In genomic region chr19:47451476-47452113, GRCm38 (mm10) we compare ENCODE assay signal across 11 mouse cellular contexts. TPM values are rescaled to one million over a fixed set of nuclear protein-coding genes. Genes with fewer than 3 reads are reported as not detected.
DNase-seq lines count a peak whose midpoint lies in the region; ATAC-seq and TF ChIP-seq lines count a peak whose summit lies in the region.
"Had no signal": no experiment of that assay in that cellular context is flagged by ENCODE, and none has a peak within 500 bp of the region (broad histone marks: within the 10 kb centered on the region; RNA-seq: fewer than 3 reads in every experiment).

No protein-coding gene starts in this region.

- no peak overlapping the region; the same call in 1 of the 2 replicates for H3K4me3 ChIP-seq in gastrocnemius, adult 2 months
- no peak overlapping the region for H3K4me3 ChIP-seq in liver, embryonic 14.5 days (ENCODE audit: insufficient read depth in 1 of 2, low read depth in 2 of 2, low read length in 2 of 2)
- no peak overlapping the region for H3K4me3 ChIP-seq in liver, embryonic 11.5 days (ENCODE audit: low read depth, low read length)
- H3K4me3 ChIP-seq in kidney, embryonic 16.5 days (ENCODE audit: low read length), result no peak overlapping the region
- H3K4me3 ChIP-seq: hindbrain, embryonic 12.5 days; limb, embryonic 15.5 days; midbrain, embryonic 15.5 days had no signal

- no peak for TF ChIP-seq CTCF in gastrocnemius, adult 2 months (IDR thresholded peaks at IDR 0.05)
- TF ChIP-seq CTCF in liver, embryonic 14.5 days (IDR thresholded peaks at IDR 0.05; ENCODE audit: low read depth), result peak; percentile 26; the same call in 1 of the 2 replicates

- ATAC-seq in liver, embryonic 14.5 days (ENCODE audit: insufficient read depth), result no peak
- ATAC-seq in liver, embryonic 11.5 days (replicated peaks; ENCODE audit: low FRiP score), result no peak
- peak; percentile 61 for ATAC-seq in kidney, embryonic 16.5 days (ENCODE audit: low FRiP score, low TSS enrichment)
- no peak for ATAC-seq in megakaryocyte-erythroid progenitor cell, adult 5-6 weeks (replicated peaks; ENCODE audit: low FRiP score, low TSS enrichment, poor library complexity, severe bottlenecking)
- ATAC-seq: midbrain, embryonic 15.5 days had no signal

- no peaks in the 10 kb centered on the region for H3K27me3 ChIP-seq in liver, embryonic 14.5 days (ENCODE audit: control insufficient read depth, insufficient read depth, low read length)
- no peaks in the 10 kb centered on the region for H3K27me3 ChIP-seq in liver, embryonic 11.5 days (replicated peaks; ENCODE audit: control insufficient read depth, insufficient read depth, low read length)
- H3K27me3 ChIP-seq in kidney, embryonic 16.5 days (ENCODE audit: insufficient read depth, low read length), result no peaks in the 10 kb centered on the region
- H3K27me3 ChIP-seq: limb, embryonic 15.5 days; midbrain, embryonic 15.5 days had no signal

- H3K27ac ChIP-seq in gastrocnemius, adult 2 months, result peak overlapping the region; percentile 91
- no peak overlapping the region for H3K27ac ChIP-seq in liver, embryonic 14.5 days
- no peak overlapping the region for H3K27ac ChIP-seq in liver, embryonic 11.5 days (ENCODE audit: low read depth, low read length)
- H3K27ac ChIP-seq in kidney, embryonic 16.5 days (ENCODE audit: low read length), result peak overlapping the region; percentile 51
- H3K27ac ChIP-seq: hindbrain, embryonic 12.5 days; limb, embryonic 15.5 days; midbrain, embryonic 15.5 days had no signal

- H3K9me3 ChIP-seq in liver, embryonic 14.5 days (ENCODE audit: control insufficient read depth, low read length), result no peaks in the 10 kb centered on the region
- no peaks in the 10 kb centered on the region for H3K9me3 ChIP-seq in liver, embryonic 11.5 days (ENCODE audit: control insufficient read depth, low read length)
- H3K9me3 ChIP-seq in kidney, embryonic 16.5 days (ENCODE audit: low read length), result no peaks in the 10 kb centered on the region
- H3K9me3 ChIP-seq: hindbrain, embryonic 12.5 days; limb, embryonic 15.5 days; midbrain, embryonic 15.5 days had no signal

- H3K36me3 ChIP-seq in liver, embryonic 14.5 days (replicated peaks; ENCODE audit: control insufficient read depth, insufficient read depth, low read depth), result no peaks in the 10 kb centered on the region
- no peaks in the 10 kb centered on the region for H3K36me3 ChIP-seq in liver, embryonic 11.5 days (ENCODE audit: control insufficient read depth, insufficient read depth, low read length)
- no peaks in the 10 kb centered on the region for H3K36me3 ChIP-seq in kidney, embryonic 16.5 days (ENCODE audit: insufficient read depth, low read length)
- H3K36me3 ChIP-seq: hindbrain, embryonic 12.5 days; limb, embryonic 15.5 days; midbrain, embryonic 15.5 days had no signal

- intact Hi-C loops in gastrocnemius, adult 2 months (cut with DNase I), result no loop called here

- H3K4me2 ChIP-seq in liver, embryonic 14.5 days (ENCODE audit: low read depth), result no peak overlapping the region
- H3K4me2 ChIP-seq in liver, embryonic 11.5 days, result no peak overlapping the region
- no peak overlapping the region for H3K4me2 ChIP-seq in kidney, embryonic 16.5 days (replicated peaks; ENCODE audit: low read depth, low read length)
- H3K4me2 ChIP-seq: hindbrain, embryonic 12.5 days; limb, embryonic 15.5 days; midbrain, embryonic 15.5 days had no signal

- peak; percentile 35 for DNase-seq in gastrocnemius, adult 2 months
- no peak for DNase-seq in gastrocnemius, adult 8-10 months (ENCODE audit: low spot score in 2 of 2)
- DNase-seq in liver, embryonic 14.5 days (ENCODE audit: low read depth in 3 of 3, low spot score in 3 of 3), result no peak
- DNase-seq in liver, embryonic 11.5 days (ENCODE audit: low spot score), result no peak
- DNase-seq in lung, postnatal 25 days (ENCODE audit: low spot score), result peak; percentile 72
- no peak for DNase-seq in cerebellum, adult 9-10 months

- peaks cover 22 to 64% of the 10 kb centered on the region in 2 experiments for H3K4me1 ChIP-seq in liver, embryonic 14.5 days (replicated peaks; ENCODE audit: control insufficient read depth in 2 of 2, insufficient read depth in 2 of 2, low read length in 1 of 2)
- peaks cover 71% of the 10 kb centered on the region for H3K4me1 ChIP-seq in liver, embryonic 11.5 days (replicated peaks; ENCODE audit: control insufficient read depth, insufficient read depth, low read length)
- H3K4me1 ChIP-seq in kidney, embryonic 16.5 days (ENCODE audit: insufficient read depth, low read length), result peaks cover 82% of the 10 kb centered on the region

- WGBS in liver, embryonic 14.5 days (ENCODE audit: insufficient replicate concordance), result 58% methylated on average over 10 of the region's 10 CpGs
- 63% methylated on average over 10 of the region's 10 CpGs for WGBS in liver, embryonic 11.5 days
- 51% methylated on average over 10 of the region's 10 CpGs for WGBS in kidney, embryonic 16.5 days

- no peak overlapping the region for H3K9ac ChIP-seq in liver, embryonic 14.5 days (replicated peaks)
- no peak overlapping the region for H3K9ac ChIP-seq in liver, embryonic 11.5 days (ENCODE audit: low read depth, low read length)
- no peak overlapping the region for H3K9ac ChIP-seq in kidney, embryonic 16.5 days (replicated peaks; ENCODE audit: low read length)
- H3K9ac ChIP-seq: hindbrain, embryonic 12.5 days; limb, embryonic 15.5 days; midbrain, embryonic 15.5 days had no signal

- no peak for TF ChIP-seq EP300 in liver, embryonic 14.5 days (IDR thresholded peaks at IDR 0.05; ENCODE audit: low read depth)

RNA-seq across cellular contexts. Expression of gene Sh3pxd2a, which starts 12.6 kb away (rescaled TPM):
- total RNA-seq in gastrocnemius, adult 2 months (2021), result 10 to 100 TPM; 37.7 to 44.7 TPM
- 10 to 100 TPM; 33.4 to 44.9 (median 41.1) TPM for total RNA-seq in gastrocnemius, adult 8-10 months (2022)
- polyA plus RNA-seq in liver, embryonic 14.5 days (2012; rRNA removed), result 1.2 and 1.6 TPM in 2 replicates
- polyA plus RNA-seq in liver, embryonic 14.5 days (2014; fragmentation: Nextera tagmentation; extraction: Ambion mirVana), result 0.50 and 0.67 TPM in 2 replicates
- 2.9 and 3.6 TPM in 2 replicates for polyA plus RNA-seq in liver, embryonic 11.5 days (2014; fragmentation: Nextera tagmentation; extraction: Ambion mirVana)
- 5.0 and 5.5 TPM in 2 replicates for polyA plus RNA-seq in kidney, embryonic 16.5 days (2015; fragmentation: Nextera tagmentation; extraction: Ambion mirVana)
- 0.55 and 0.96 TPM in 2 replicates for total RNA-seq in megakaryocyte-erythroid progenitor cell, adult 5-6 weeks (2014; fragmentation: Nextera tagmentation)
- total RNA-seq in megakaryocyte-erythroid progenitor cell, adult 5-6 weeks (2017), result 0.34 and 1.0 TPM in 2 replicates

Comparison
In these comparisons a context has a peak if more than half of its experiments do, and no peak if none do; other contexts are left out.
1. DNase-seq: peak in gastrocnemius, adult 2 months (single experiment) and lung, postnatal 25 days (single experiment); none in gastrocnemius, adult 8-10 months (0 of 2), liver, embryonic 14.5 days (0 of 3), liver, embryonic 11.5 days (single experiment) and cerebellum, adult 9-10 months (single experiment).
2. H3K27ac ChIP-seq: peak in gastrocnemius, adult 2 months (single experiment) and kidney, embryonic 16.5 days (single experiment); none in liver, embryonic 14.5 days (single experiment) and liver, embryonic 11.5 days (single experiment).
3. RNA of gene Sh3pxd2a, which starts 12.6 kb away (total RNA-seq): 37.7 to 44.7 TPM in gastrocnemius, adult 2 months and 33.4 to 44.9 TPM in gastrocnemius, adult 8-10 months; 0.34 to 1.0 TPM in megakaryocyte-erythroid progenitor cell, adult 5-6 weeks; every median in the first group is over 10 times any median in the second.